Mouse (Mus musculus) liver, embryonic 14.5 days (tissue): Measurements from ENCODE around the gene Scnn1g.

Experiments
- CTCF ChIP-seq: IDR thresholded peaks from 2 replicates; pipeline ENCODE4 v1.5.1; 2016; ENCODE audit warnings: antibody characterized with exemption, low read depth, control low read depth
- EP300 ChIP-seq: IDR thresholded peaks from 2 replicates; pipeline ENCODE4 v1.6.1; 2016; ENCODE audit warnings: antibody characterized with exemption, low read depth

- TF ChIP-seq CTCF = peak; percentile 91
- no peak for TF ChIP-seq EP300
Measured at GRCm38 (mm10) chr7:121734171-121734831, at the start of gene Scnn1g.
